Mouse (Mus musculus): ENCODE data around the gene Olfr1490.
"Not testable (repeated sequence)": the region's sequence is repeated elsewhere in the genome, so short reads cannot be mapped to it uniquely, and the experiment has no call there.

The Olfr1490 gene

GRCm38 (mm10) chr19:13650791-13651190, at the start of gene Olfr1490:
Gene Olfr1490 (plus strand): TSS chr19:13651091.
- DNase-seq, result no peak

- not testable (repeated sequence) for DNase-seq
Observed at GRCm38 (mm10) chr19:13617075-13617474, 33.8 kb upstream of the Olfr1490 start, which contains the start of gene Olfr1487. Gene Olfr1487 (plus strand): TSS chr19:13617375.

GRCm38 (mm10) chr19:13631321-13631720, 19.6 kb upstream of the Olfr1490 start, which contains the start of gene Olfr1489:
Gene Olfr1489 (plus strand): TSS chr19:13631621.
- DNase-seq, result no peak

GRCm38 (mm10) chr19:13696968-13697367, 46.1 kb downstream of the Olfr1490 start, which contains the start of gene Olfr1491:
Gene Olfr1491 (plus strand): TSS chr19:13697268.
- no peak for DNase-seq

Measured in lung, postnatal 10 days (tissue).